Mouse (Mus musculus) spleen, adult 2 months (tissue): ENCODE data around the gene Uba6.

Experiments
- CTCF ChIP-seq: fragments of 200-500 bp; IDR thresholded peaks from 2 replicates; pipeline ENCODE4 v1.5.1; 2011; ENCODE audit warnings: mild to moderate bottlenecking, inconsistent platforms; ENCODE audit not compliant: insufficient read depth, insufficient read length, insufficient replicate concordance; ENCODE audit errors: extremely low read depth
- POLR2A ChIP-seq: fragments of 200-500 bp; IDR thresholded peaks from 2 replicates; pipeline ENCODE4 v1.6.1; 2011; ENCODE audit warnings: low read depth, low read length, inconsistent platforms

- TF ChIP-seq CTCF, result no peak
- no peak for TF ChIP-seq POLR2A
These were observed 535 bp downstream of the Uba6 start for GRCm38 (mm10) chr5:86172088-86172448.
